Mouse (Mus musculus): ENCODE data around the gene Sv2a. TPM values are rescaled to one million over a fixed set of nuclear protein-coding genes. Genes with fewer than 3 reads are reported as not detected.
A peak's percentile ranks its signal among the peaks of the same experiment; 100 is the strongest.

Sv2a gene
- polyA plus RNA-seq, 1 experiment from 2014 or later: 12.0 TPM

DNA sequence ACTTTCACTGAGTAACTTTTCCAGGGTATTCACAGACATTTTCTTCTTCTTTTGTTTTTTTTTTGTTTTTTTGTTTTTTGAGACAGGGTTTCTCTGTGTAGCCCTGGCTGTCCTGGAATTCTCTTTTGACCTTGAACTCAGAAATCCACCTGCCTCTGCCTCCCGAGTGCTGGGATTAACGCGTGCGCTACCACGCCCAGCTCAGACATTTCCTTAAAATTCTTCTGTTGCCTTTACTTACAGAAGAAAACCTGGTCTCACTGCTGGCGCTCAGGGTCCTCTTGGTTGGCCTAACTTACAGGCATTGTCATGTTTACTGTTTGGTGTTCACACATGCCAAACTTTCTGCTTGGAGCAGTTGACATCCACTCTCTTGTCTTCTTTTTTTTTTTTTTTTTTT, 5.7 kb upstream of the Sv2a start:
- WGBS: 95% methylated on average over 6 of the region's 6 CpGs
- Histone ChIP-seq H3K9ac (ENCODE audit: low read length) (no peak overlapping the region), H3K27ac (replicated peaks in 1 of 2; ENCODE audit: control insufficient read depth in 1 of 2, insufficient read depth in 1 of 2, low read depth in 2 of 2, low read length in 2 of 2) (no peak overlapping the region), H3K36me3 (ENCODE audit: control insufficient read depth, insufficient read depth, low read length) (peaks cover 52% of the 10 kb centered on the region), H3K4me3 (ENCODE audit: control insufficient read depth in 1 of 2, insufficient read depth in 1 of 2, low read depth in 1 of 2, low read length in 2 of 2) (no peak overlapping the region), H3K9me3 (ENCODE audit: control insufficient read depth, low read length) (no peaks in the 10 kb centered on the region), H3K27me3 (ENCODE audit: control insufficient read depth, insufficient read depth, low read length) (no peaks in the 10 kb centered on the region), H3K4me1 (ENCODE audit: control insufficient read depth in 2 of 2, insufficient read depth in 2 of 2, low read length in 2 of 2) (peaks cover 11 to 26% of the 10 kb centered on the region in 2 experiments), H3K4me2 (ENCODE audit: low read length) (no peak overlapping the region)
- no peak for ATAC-seq (ENCODE audit: insufficient number of reproducible peaks, insufficient read depth, low FRiP score, low read depth)

DNA sequence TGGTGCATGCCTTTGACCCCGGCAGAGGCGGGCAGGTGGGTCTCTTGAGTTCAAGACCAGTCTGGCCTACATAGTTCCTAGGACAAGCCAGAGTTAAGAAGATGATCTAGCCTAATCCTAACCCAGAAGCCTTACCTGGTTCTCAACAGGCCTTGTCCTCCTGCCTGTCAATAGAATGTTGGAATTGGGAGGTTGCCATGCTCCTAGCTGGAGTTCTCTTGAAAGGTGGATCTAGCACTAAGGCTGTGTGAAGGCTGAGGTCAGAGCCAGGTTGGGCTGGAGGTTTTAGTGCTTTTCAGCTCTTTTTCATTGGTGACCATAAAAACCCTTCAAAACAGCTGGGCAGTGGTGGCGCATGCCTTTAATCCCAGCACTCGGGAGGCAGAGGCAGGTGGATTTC, 2.5 kb upstream of the Sv2a start:
- Histone ChIP-seq H3K4me1 (ENCODE audit: control insufficient read depth in 2 of 2, insufficient read depth in 2 of 2, low read length in 2 of 2) (peaks cover 15 to 34% of the 10 kb centered on the region in 2 experiments), H3K36me3 (ENCODE audit: control insufficient read depth, insufficient read depth, low read length) (peaks cover 52% of the 10 kb centered on the region), H3K4me2 (ENCODE audit: low read length) (no peak overlapping the region), H3K27ac (replicated peaks in 1 of 2; ENCODE audit: control insufficient read depth in 1 of 2, insufficient read depth in 1 of 2, low read depth in 2 of 2, low read length in 2 of 2) (no peak overlapping the region), H3K4me3 (ENCODE audit: control insufficient read depth in 1 of 2, insufficient read depth in 1 of 2, low read depth in 1 of 2, low read length in 2 of 2) (no peak overlapping the region), H3K27me3 (ENCODE audit: control insufficient read depth, insufficient read depth, low read length) (no peaks in the 10 kb centered on the region), H3K9me3 (ENCODE audit: control insufficient read depth, low read length) (no peaks in the 10 kb centered on the region), H3K9ac (ENCODE audit: low read length) (no peak overlapping the region)
- no peak for ATAC-seq (ENCODE audit: insufficient number of reproducible peaks, insufficient read depth, low FRiP score, low read depth)
- WGBS: 89% methylated on average over 4 of the region's 4 CpGs

DNA sequence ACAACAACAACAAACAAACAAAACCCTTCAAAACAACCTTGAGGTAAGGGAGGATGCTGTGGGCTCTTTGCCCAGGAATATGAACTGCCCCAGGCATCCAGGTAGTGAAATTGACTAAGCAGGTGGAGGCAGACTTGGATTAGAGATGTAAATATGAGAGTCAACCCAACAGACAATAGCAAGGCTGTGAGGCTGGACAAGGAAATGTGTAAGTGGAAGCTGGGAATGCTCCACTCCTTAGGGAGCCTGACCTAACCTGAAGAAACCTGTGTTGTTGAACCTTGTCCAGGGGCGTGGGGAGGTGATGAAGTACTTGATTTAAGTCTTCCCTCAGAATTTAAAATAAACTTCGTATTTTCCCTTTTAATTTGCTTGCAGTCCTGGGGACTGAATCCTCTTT, 2.0 kb upstream of the Sv2a start:
- H3K36me3 ChIP-seq (ENCODE audit: control insufficient read depth, insufficient read depth, low read length): peaks cover 49% of the 10 kb centered on the region

DNA sequence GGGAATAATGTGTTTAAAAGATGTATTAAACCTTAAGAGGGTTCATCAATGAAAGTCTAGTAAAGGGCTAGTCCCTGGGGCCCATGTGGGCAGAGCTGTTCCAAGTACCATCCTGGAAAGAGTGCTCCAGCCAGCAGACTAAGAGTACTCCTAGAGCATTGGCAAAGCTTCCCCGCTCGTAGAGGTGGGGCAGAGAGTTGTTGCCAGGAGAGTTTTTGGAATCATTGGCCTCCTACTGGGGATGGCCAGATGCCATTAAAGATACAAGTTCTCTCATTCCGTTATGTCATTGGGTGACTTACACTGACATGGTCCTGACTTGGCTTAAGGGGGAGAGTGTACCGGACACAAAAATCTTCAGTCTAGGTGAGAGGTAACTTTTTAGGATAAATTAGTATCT, 1.4 kb upstream of the Sv2a start:
- Histone ChIP-seq H3K4me2 (ENCODE audit: low read length) (no peak overlapping the region), H3K9me3 (ENCODE audit: control insufficient read depth, low read length) (no peaks in the 10 kb centered on the region), H3K4me1 (ENCODE audit: control insufficient read depth in 2 of 2, insufficient read depth in 2 of 2, low read length in 2 of 2) (peaks cover 15 to 31% of the 10 kb centered on the region in 2 experiments), H3K9ac (ENCODE audit: low read length) (no peak overlapping the region), H3K27me3 (ENCODE audit: control insufficient read depth, insufficient read depth, low read length) (no peaks in the 10 kb centered on the region), H3K4me3 (ENCODE audit: control insufficient read depth in 1 of 2, insufficient read depth in 1 of 2, low read depth in 1 of 2, low read length in 2 of 2) (no peak overlapping the region), H3K27ac (replicated peaks in 1 of 2; ENCODE audit: control insufficient read depth in 1 of 2, insufficient read depth in 1 of 2, low read depth in 2 of 2, low read length in 2 of 2) (no peak overlapping the region), H3K36me3 (ENCODE audit: control insufficient read depth, insufficient read depth, low read length) (peaks cover 42% of the 10 kb centered on the region)
- no peak for ATAC-seq (ENCODE audit: insufficient number of reproducible peaks, insufficient read depth, low FRiP score, low read depth)
- WGBS: 56% methylated on average over 4 of the region's 4 CpGs

More for the DNA sequence above, 2.0 kb upstream of the Sv2a start:
- WGBS: 75% methylated on average over 2 of the region's 2 CpGs
- H3K27me3 ChIP-seq (ENCODE audit: control insufficient read depth, insufficient read depth, low read length): no peaks in the 10 kb centered on the region
- H3K27ac ChIP-seq (replicated peaks in 1 of 2; ENCODE audit: control insufficient read depth in 1 of 2, insufficient read depth in 1 of 2, low read depth in 2 of 2, low read length in 2 of 2): no peak overlapping the region
- no peak overlapping the region for H3K4me3 ChIP-seq (ENCODE audit: control insufficient read depth in 1 of 2, insufficient read depth in 1 of 2, low read depth in 1 of 2, low read length in 2 of 2)
- H3K4me2 ChIP-seq (ENCODE audit: low read length): no peak overlapping the region
- H3K9ac ChIP-seq (ENCODE audit: low read length): no peak overlapping the region
- ATAC-seq (ENCODE audit: insufficient number of reproducible peaks, insufficient read depth, low FRiP score, low read depth): no peak
- H3K9me3 ChIP-seq (ENCODE audit: control insufficient read depth, low read length): no peaks in the 10 kb centered on the region
- H3K4me1 ChIP-seq (ENCODE audit: control insufficient read depth in 2 of 2, insufficient read depth in 2 of 2, low read length in 2 of 2): peaks cover 15 to 34% of the 10 kb centered on the region in 2 experiments

DNA sequence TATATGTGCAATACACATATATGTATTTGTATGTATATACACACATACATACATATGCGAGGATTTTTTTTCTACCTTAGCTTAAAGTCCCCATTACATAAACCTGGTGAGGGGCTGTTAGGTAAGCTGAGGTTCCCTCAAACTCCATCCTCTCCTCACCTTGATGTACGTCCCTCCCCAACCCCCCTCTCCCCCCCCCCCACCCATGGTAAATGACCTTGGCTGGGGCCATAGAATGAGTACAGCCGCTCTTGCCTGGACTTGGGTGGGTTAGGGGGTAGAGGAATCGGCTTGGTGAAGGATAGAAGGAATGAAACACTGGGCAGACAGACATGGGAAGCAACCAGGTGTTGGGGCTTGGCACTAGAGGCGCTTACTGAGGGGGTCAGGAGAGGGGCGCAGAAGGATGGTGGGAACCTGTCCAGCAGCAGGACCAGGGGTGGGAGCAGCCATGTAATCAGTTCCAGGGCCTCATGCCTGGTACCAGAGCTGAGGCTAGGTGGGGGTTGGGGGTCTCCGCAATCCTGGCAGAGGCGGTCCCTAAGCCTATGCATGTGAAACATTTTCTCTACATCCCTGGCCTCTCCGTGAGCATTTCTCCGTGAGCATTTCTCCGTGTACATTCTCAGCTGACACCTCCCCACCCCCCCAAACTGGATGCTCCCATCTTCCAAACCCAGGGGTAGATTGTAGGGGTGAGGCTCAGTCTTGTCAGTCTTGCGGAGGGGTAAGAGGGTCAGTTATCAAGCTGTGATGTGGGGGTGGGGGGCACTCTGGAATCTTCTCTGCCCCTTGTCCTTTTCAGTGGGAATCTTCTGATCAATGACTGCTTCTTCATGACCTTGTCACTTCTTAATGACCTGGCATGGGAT, 795 bp downstream of the Sv2a start:
- no peaks in the 10 kb centered on the region for H3K9me3 ChIP-seq (ENCODE audit: control insufficient read depth, low read length)
- 15% methylated on average over 12 of the region's 12 CpGs for WGBS
- peak overlapping the region; percentile 69 to 90 for H3K4me3 ChIP-seq (ENCODE audit: control insufficient read depth in 1 of 2, insufficient read depth in 1 of 2, low read depth in 1 of 2, low read length in 2 of 2)
- peaks cover 15 to 26% of the 10 kb centered on the region in 2 experiments for H3K4me1 ChIP-seq (ENCODE audit: control insufficient read depth in 2 of 2, insufficient read depth in 2 of 2, low read length in 2 of 2)
- peak overlapping the region; percentile 78 for H3K4me2 ChIP-seq (ENCODE audit: low read length)
- H3K36me3 ChIP-seq (ENCODE audit: control insufficient read depth, insufficient read depth, low read length): peaks cover 35% of the 10 kb centered on the region
- peak overlapping the region; percentile 92 to 96 for H3K27ac ChIP-seq (replicated peaks in 1 of 2; ENCODE audit: control insufficient read depth in 1 of 2, insufficient read depth in 1 of 2, low read depth in 2 of 2, low read length in 2 of 2)
- peak overlapping the region; percentile 84 for H3K9ac ChIP-seq (ENCODE audit: low read length)
- H3K27me3 ChIP-seq (ENCODE audit: control insufficient read depth, insufficient read depth, low read length): no peaks in the 10 kb centered on the region
- ATAC-seq (ENCODE audit: insufficient number of reproducible peaks, insufficient read depth, low FRiP score, low read depth): no peak

DNA sequence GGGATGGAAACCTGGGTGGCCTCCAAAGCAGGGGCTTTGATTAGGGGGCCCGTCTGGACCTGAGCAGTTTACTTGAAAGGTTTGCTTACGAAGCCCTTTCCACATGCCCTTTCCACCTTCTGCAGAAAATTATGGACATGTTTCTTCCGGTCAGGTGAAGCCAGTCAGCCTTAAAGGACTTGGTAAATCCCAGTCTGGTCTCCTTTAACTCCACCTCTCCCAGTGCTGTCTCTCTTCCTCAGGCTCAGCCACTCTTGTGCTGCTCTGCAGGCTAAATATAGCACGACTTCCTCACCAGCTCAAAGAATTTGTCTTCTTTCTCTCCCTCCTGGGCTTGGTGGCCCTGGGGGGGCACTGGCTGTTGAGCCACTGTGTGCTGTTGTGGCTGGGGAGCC, 1.4 kb downstream of the Sv2a start:
- H3K4me2 ChIP-seq (ENCODE audit: low read length): peak overlapping the region; percentile 78
- peaks cover 35% of the 10 kb centered on the region for H3K36me3 ChIP-seq (ENCODE audit: control insufficient read depth, insufficient read depth, low read length)
- peak overlapping the region; percentile 69 to 90 for H3K4me3 ChIP-seq (ENCODE audit: control insufficient read depth in 1 of 2, insufficient read depth in 1 of 2, low read depth in 1 of 2, low read length in 2 of 2)
- H3K9me3 ChIP-seq (ENCODE audit: control insufficient read depth, low read length): no peaks in the 10 kb centered on the region
- peak overlapping the region; percentile 84 for H3K9ac ChIP-seq (ENCODE audit: low read length)
- peak overlapping the region; percentile 92 to 96 for H3K27ac ChIP-seq (replicated peaks in 1 of 2; ENCODE audit: control insufficient read depth in 1 of 2, insufficient read depth in 1 of 2, low read depth in 2 of 2, low read length in 2 of 2)
- WGBS: 6% methylated on average over 4 of the region's 4 CpGs
- peak; percentile 63 for ATAC-seq (ENCODE audit: insufficient number of reproducible peaks, insufficient read depth, low FRiP score, low read depth)
- no peaks in the 10 kb centered on the region for H3K27me3 ChIP-seq (ENCODE audit: control insufficient read depth, insufficient read depth, low read length)
- H3K4me1 ChIP-seq (ENCODE audit: control insufficient read depth in 2 of 2, insufficient read depth in 2 of 2, low read length in 2 of 2): peaks cover 15 to 26% of the 10 kb centered on the region in 2 experiments

DNA sequence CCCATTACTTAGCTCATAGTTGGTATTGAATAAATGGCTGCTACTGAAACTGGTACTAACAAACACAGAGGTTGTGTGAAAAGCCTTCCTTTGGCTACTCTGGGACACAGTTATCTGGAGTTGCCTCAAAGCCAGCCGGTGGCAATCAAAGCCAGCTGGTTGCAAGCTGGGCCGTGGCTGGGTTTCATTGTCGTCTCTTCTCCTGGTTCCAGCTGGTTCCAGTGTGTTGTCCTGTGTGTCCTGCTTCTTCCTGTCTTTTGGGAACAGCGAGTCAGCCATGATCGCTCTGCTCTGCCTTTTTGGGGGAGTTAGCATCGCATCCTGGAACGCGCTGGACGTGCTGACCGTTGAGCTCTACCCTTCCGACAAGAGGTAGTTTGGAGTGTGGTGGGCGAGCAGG, 12.0 kb downstream of the Sv2a start:
- Histone ChIP-seq H3K36me3 (ENCODE audit: control insufficient read depth, insufficient read depth, low read length) (peaks cover 66% of the 10 kb centered on the region), H3K27me3 (ENCODE audit: control insufficient read depth, insufficient read depth, low read length) (no peaks in the 10 kb centered on the region), H3K4me3 (ENCODE audit: control insufficient read depth in 1 of 2, insufficient read depth in 1 of 2, low read depth in 1 of 2, low read length in 2 of 2) (no peak overlapping the region), H3K9ac (ENCODE audit: low read length) (no peak overlapping the region), H3K9me3 (ENCODE audit: control insufficient read depth, low read length) (no peaks in the 10 kb centered on the region), H3K27ac (replicated peaks in 1 of 2; ENCODE audit: control insufficient read depth in 1 of 2, insufficient read depth in 1 of 2, low read depth in 2 of 2, low read length in 2 of 2) (no peak overlapping the region), H3K4me1 (ENCODE audit: control insufficient read depth in 2 of 2, insufficient read depth in 2 of 2, low read length in 2 of 2) (peaks cover 6 to 9% of the 10 kb centered on the region in 2 experiments), H3K4me2 (ENCODE audit: low read length) (no peak overlapping the region)
- WGBS: 55% methylated on average over 12 of the region's 12 CpGs
- ATAC-seq (ENCODE audit: insufficient number of reproducible peaks, insufficient read depth, low FRiP score, low read depth): no peak

All from heart, embryonic 14.5 days (tissue).